Mouse (Mus musculus) bone marrow, adult 2 months (tissue): ENCODE results near the gene Fam110a.

Experiments used
- CTCF ChIP-seq: fragments of 200-500 bp; IDR thresholded peaks from 2 replicates; pipeline ENCODE4 v1.5.1; 2011; ENCODE audit warnings: low read length, control low read depth; ENCODE audit not compliant: control insufficient read depth, insufficient read depth
- POLR2A ChIP-seq: fragments of 200-500 bp; IDR thresholded peaks from 2 replicates; pipeline ENCODE4 v1.6.1; 2011; ENCODE audit warnings: low read depth, mild to moderate bottlenecking, control low read depth, low read length, borderline replicate concordance; ENCODE audit not compliant: control insufficient read depth

DNA sequence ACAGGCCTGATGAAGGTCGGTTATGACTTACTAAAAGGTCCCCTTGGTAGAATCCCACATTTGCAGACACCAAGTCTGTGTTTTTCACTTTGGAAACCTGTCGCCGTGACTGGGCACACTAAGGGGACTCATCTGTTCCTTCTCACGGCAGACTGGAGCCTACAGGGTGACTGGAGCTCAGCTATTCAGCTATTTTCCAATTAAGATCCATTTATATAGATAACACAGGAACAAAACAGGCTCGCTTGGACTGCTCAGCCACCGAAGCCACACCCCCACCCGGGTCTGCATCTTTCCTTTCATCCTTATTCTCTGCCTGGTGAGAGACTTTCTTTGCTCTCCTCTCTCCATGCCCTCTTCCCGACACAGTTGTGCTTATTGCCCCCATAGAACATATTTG is 59.0 kb downstream of the Fam110a start:
- TF ChIP-seq POLR2A, result no peak
- no peak for TF ChIP-seq CTCF
